In genomic region chr9:113507561-113508460, GRCm38 (mm10) we compare ENCODE assay signal across 13 mouse cellular contexts.
DNase-seq lines count a peak whose midpoint lies in the region; ATAC-seq and TF ChIP-seq lines count a peak whose summit lies in the region.
"Had no signal": no experiment of that assay in that cellular context is flagged by ENCODE, and none has a peak within 500 bp of the region (broad histone marks: within the 10 kb centered on the region; RNA-seq: fewer than 3 reads in every experiment).

No protein-coding gene starts in this region.

- peak; percentile 83 for ATAC-seq in hindbrain, postnatal 0 days
- ATAC-seq in midbrain, embryonic 15.5 days (replicated peaks): peak; percentile 82
- ATAC-seq: liver, postnatal 0 days had no signal

- no peak overlapping the region for H3K9ac ChIP-seq in hindbrain, postnatal 0 days (replicated peaks; ENCODE audit: low read length)
- H3K9ac ChIP-seq in midbrain, embryonic 15.5 days: no peak overlapping the region
- H3K9ac ChIP-seq: liver, postnatal 0 days had no signal

- H3K27ac ChIP-seq in hindbrain, postnatal 0 days: peak overlapping the region; percentile 41; the same call in 1 of the 2 replicates
- H3K27ac ChIP-seq in midbrain, embryonic 15.5 days: peak overlapping the region; percentile 74
- H3K27ac ChIP-seq: heart, adult 2 months had no signal

- 0 out of 2 replicates have a peak overlapping the region, but pooled peaks have one; percentile 5 for H3K4me2 ChIP-seq in hindbrain, postnatal 0 days (ENCODE audit: low read depth, low read length)
- peak overlapping the region; percentile 14 for H3K4me2 ChIP-seq in midbrain, embryonic 15.5 days

- 59% methylated on average over 20 of the region's 20 CpGs for WGBS in hindbrain, postnatal 0 days
- WGBS in midbrain, embryonic 15.5 days: 61% methylated on average over 20 of the region's 20 CpGs

- no peaks in the 10 kb centered on the region for H3K36me3 ChIP-seq in E14TG2a.4 (ENCODE audit: insufficient read depth, low read length)
- no peaks in the 10 kb centered on the region for H3K36me3 ChIP-seq in hindbrain, postnatal 0 days (ENCODE audit: insufficient read depth, low read length)
- no peaks in the 10 kb centered on the region for H3K36me3 ChIP-seq in midbrain, embryonic 15.5 days (replicated peaks)
- H3K36me3 ChIP-seq: G1E had no signal

- no peaks in the 10 kb centered on the region for H3K9me3 ChIP-seq in E14TG2a.4 (ENCODE audit: low read length)
- no peaks in the 10 kb centered on the region for H3K9me3 ChIP-seq in hindbrain, postnatal 0 days (ENCODE audit: low read length)
- no peaks in the 10 kb centered on the region for H3K9me3 ChIP-seq in midbrain, embryonic 15.5 days

- peaks cover 3% of the 10 kb centered on the region; the same call in 1 of the 2 replicates for H3K27me3 ChIP-seq in E14TG2a.4 (ENCODE audit: insufficient read depth, low read length)
- no peaks in the 10 kb centered on the region for H3K27me3 ChIP-seq in hindbrain, postnatal 0 days (ENCODE audit: insufficient read depth, low read length)
- H3K27me3 ChIP-seq in midbrain, embryonic 15.5 days (replicated peaks): no peaks in the 10 kb centered on the region

- peak; percentile 15 to 18 for DNase-seq in cerebellum, postnatal 10 days
- DNase-seq in cerebellum, adult 9-11 months: no peak
- DNase-seq in hindbrain, postnatal 0 days (ENCODE audit: low spot score): peak; percentile 74
- DNase-seq in kidney, postnatal 4 days: no peak
- no peak for DNase-seq in kidney, postnatal 14 days
- DNase-seq in urinary bladder, postnatal 36 days (ENCODE audit: low spot score in 2 of 2): no peak
- DNase-seq: adrenal gland, adult 8-10 months; cerebellum, adult 2 months; heart, adult 2 months; liver, postnatal 0 days had no signal

- TF ChIP-seq CTCF in E14TG2a.4 (conservative IDR thresholded peaks at IDR 0.05; ENCODE audit: low read length): no peak
- TF ChIP-seq CTCF in hindbrain, postnatal 0 days (IDR thresholded peaks at IDR 0.05; ENCODE audit: low read depth): no peak

- H3K4me3 ChIP-seq in E14TG2a.4 (replicated peaks; ENCODE audit: low read length): peak overlapping the region; percentile 43; the same call in 1 of the 2 replicates
- no peak overlapping the region for H3K4me3 ChIP-seq in hindbrain, postnatal 0 days (ENCODE audit: low read length)
- H3K4me3 ChIP-seq in midbrain, embryonic 15.5 days: no peak overlapping the region
- H3K4me3 ChIP-seq: heart, adult 2 months had no signal

- peaks cover 25% of the 10 kb centered on the region for H3K4me1 ChIP-seq in E14TG2a.4 (replicated peaks; ENCODE audit: low read depth, low read length)
- no peaks in the 10 kb centered on the region for H3K4me1 ChIP-seq in hindbrain, postnatal 0 days (ENCODE audit: insufficient read depth, low read length)
- H3K4me1 ChIP-seq in midbrain, embryonic 15.5 days: peaks cover 26% of the 10 kb centered on the region

Comparison
In these comparisons a context has a peak if more than half of its experiments do, and no peak if none do; other contexts are left out.
1. DNase-seq: peak in cerebellum, postnatal 10 days (2 of 2) and hindbrain, postnatal 0 days (single experiment); none in cerebellum, adult 9-11 months (single experiment), kidney, postnatal 4 days (0 of 2), kidney, postnatal 14 days (single experiment) and urinary bladder, postnatal 36 days (0 of 2).